Mouse (Mus musculus) G1E (cell line): Measurements from ENCODE around the gene Carnmt1.

Source experiments
- CTCF ChIP-seq: IDR thresholded peaks from 2 replicates; pipeline ENCODE4 v1.5.1; 2012; ENCODE audit warnings: low read depth, low read length, inconsistent platforms, mixed read lengths
- GATA1 ChIP-seq: IDR thresholded peaks from 2 replicates; pipeline ENCODE4 v1.6.1; 2012; ENCODE audit warnings: borderline replicate concordance, low read length, inconsistent platforms, mixed read lengths
- GATA2 ChIP-seq: IDR thresholded peaks from 2 replicates; pipeline ENCODE4 v1.6.1; 2012; ENCODE audit warnings: low read depth, low read length, inconsistent platforms, borderline replicate concordance
- TAL1 ChIP-seq: conservative IDR thresholded peaks from 2 replicates; pipeline ENCODE4 v1.6.1; 2012; ENCODE audit warnings: low read depth, low read length, inconsistent platforms, mixed read lengths

GRCm38 (mm10) chr19:18653058-18653457 lies 17.5 kb upstream of the Carnmt1 start:
- no peak for TF ChIP-seq CTCF
- TF ChIP-seq TAL1: no peak
- TF ChIP-seq GATA1: no peak
- TF ChIP-seq GATA2: no peak
